In genomic region chr5:114356936-114357751, GRCm38 (mm10) we compare ENCODE assay signal across 8 mouse cellular contexts. TPM values are rescaled to one million over a fixed set of nuclear protein-coding genes. Genes with fewer than 3 reads are reported as not detected.
DNase-seq lines count a peak whose midpoint lies in the region; ATAC-seq and TF ChIP-seq lines count a peak whose summit lies in the region.

No protein-coding gene starts in this region.

- H3K9me3 ChIP-seq in heart, embryonic 16.5 days (replicated peaks; ENCODE audit: control insufficient read depth, low read length) = no peaks in the 10 kb centered on the region
- H3K9me3 ChIP-seq in limb, embryonic 10.5 days (replicated peaks) = no peaks in the 10 kb centered on the region

- H3ac ChIP-seq in myocyte (ENCODE audit: control insufficient read depth, insufficient read length) = peak overlapping the region; percentile 7

- WGBS in heart, embryonic 16.5 days = 45% methylated on average over 23 of the region's 23 CpGs
- 61% methylated on average over 23 of the region's 23 CpGs for WGBS in limb, embryonic 10.5 days

- ATAC-seq in heart, embryonic 16.5 days (replicated peaks; ENCODE audit: extremely low read depth, insufficient read depth, low FRiP score) = peak; percentile 80

- no peaks in the 10 kb centered on the region for H3K79me2 ChIP-seq in myocyte (ENCODE audit: control insufficient read depth, insufficient read depth)

- H3K9ac ChIP-seq in heart, embryonic 16.5 days (ENCODE audit: low read length) = peak overlapping the region; percentile 44

- no peaks in the 10 kb centered on the region for H3K27me3 ChIP-seq in heart, embryonic 16.5 days (ENCODE audit: control insufficient read depth, insufficient read depth, low read length)
- H3K27me3 ChIP-seq in limb, embryonic 10.5 days (ENCODE audit: low read depth, poor library complexity, severe bottlenecking) = no peaks in the 10 kb centered on the region
- no peaks in the 10 kb centered on the region for H3K27me3 ChIP-seq in myocyte (ENCODE audit: control insufficient read depth, insufficient read depth, insufficient read length)

- DNase-seq in layer of hippocampus, adult 11-12 months (ENCODE audit: low spot score) = peak; percentile 58
- DNase-seq in layer of hippocampus, adult 9-10 months (ENCODE audit: low spot score) = no peak
- DNase-seq in embryo, embryonic 10 days (ENCODE audit: low spot score) = peak; percentile 55
- DNase-seq in limb, embryonic 10.5 days (ENCODE audit: low spot score) = no peak
- DNase-seq in cerebellum, postnatal 25 days = no peak
- DNase-seq in thymus, postnatal 14 days = no peak

- TF ChIP-seq POLR2A in myocyte (IDR thresholded peaks at IDR 0.05; ENCODE audit: insufficient read length, low read depth) = no peak

- peaks cover 14% of the 10 kb centered on the region for H3K4me1 ChIP-seq in heart, embryonic 16.5 days (ENCODE audit: control insufficient read depth, insufficient read depth, low read length)
- H3K4me1 ChIP-seq in limb, embryonic 10.5 days = peaks cover 38% of the 10 kb centered on the region

- peaks cover 8% of the 10 kb centered on the region for H3K36me3 ChIP-seq in heart, embryonic 16.5 days (ENCODE audit: control insufficient read depth, insufficient read depth)
- H3K36me3 ChIP-seq in limb, embryonic 10.5 days = peaks cover 36% of the 10 kb centered on the region
- no peaks in the 10 kb centered on the region for H3K36me3 ChIP-seq in myocyte (ENCODE audit: control insufficient read depth, insufficient read depth)

- H3K27ac ChIP-seq in heart, embryonic 16.5 days (ENCODE audit: low read length) = peak overlapping the region; percentile 89
- H3K27ac ChIP-seq in limb, embryonic 10.5 days = peak overlapping the region; percentile 71

- H3K4me3 ChIP-seq in heart, embryonic 16.5 days (ENCODE audit: low read length) = peak overlapping the region; percentile 31
- peak overlapping the region; percentile 24; the same call in 1 of the 2 replicates for H3K4me3 ChIP-seq in limb, embryonic 10.5 days
- H3K4me3 ChIP-seq in myocyte = peak overlapping the region; percentile 10

- peak overlapping the region; percentile 53 for H3K4me2 ChIP-seq in heart, embryonic 16.5 days (ENCODE audit: low read depth, low read length)
- H3K4me2 ChIP-seq in myocyte (ENCODE audit: low read depth) = peak overlapping the region; percentile 87

TF ChIP-seq in myocyte, 11 proteins besides CTCF, POLR2A, EP300 and RAD21:
- peak; percentile 12 for TF ChIP-seq POLR2AphosphoS2 (IDR thresholded peaks at IDR 0.05; ENCODE audit: insufficient read length, low read depth)
- peak in 1 of 3 experiments; percentile 56 for TF ChIP-seq MYOG (IDR thresholded peaks at IDR 0.05; ENCODE audit: control insufficient read depth in 1 of 3, insufficient read depth in 1 of 3, insufficient read length in 2 of 3, low read depth in 2 of 3)
- no peak for TF ChIP-seq TCF3 (IDR thresholded peaks at IDR 0.05; ENCODE audit: insufficient read length, low read depth)
- TF ChIP-seq MAX (IDR thresholded peaks at IDR 0.05; ENCODE audit: low read depth) = no peak
- TF ChIP-seq USF1 (IDR thresholded peaks at IDR 0.05; ENCODE audit: low read depth) = peak; percentile 95
- TF ChIP-seq MYOD1 (IDR thresholded peaks at IDR 0.05; ENCODE audit: control insufficient read depth in 1 of 3, insufficient read length in 2 of 3, low read depth in 2 of 3) = peak in 2 of 3 experiments; percentile 74 to 76

RNA-seq across cellular contexts. Expression of gene Kctd10, which starts 23.2 kb away (rescaled TPM):
- 112 and 119 TPM in 2 replicates for polyA plus RNA-seq in heart, embryonic 16.5 days (2015; fragmentation: Nextera tagmentation; extraction: Ambion mirVana)
- polyA plus RNA-seq in limb, embryonic 10.5 days (2016; fragmentation: Nextera tagmentation; extraction: Ambion mirVana) = 99.9 and 103 TPM in 2 replicates
- 84.1 TPM for polyA plus RNA-seq in myocyte (2012; fragmentation: generic; extraction: Trizol)

RNA-seq across cellular contexts. Expression of gene Ube3b, which starts 23.3 kb away (rescaled TPM):
- polyA plus RNA-seq in heart, embryonic 16.5 days (2015; fragmentation: Nextera tagmentation; extraction: Ambion mirVana) = 44.2 and 50.9 TPM in 2 replicates
- polyA plus RNA-seq in limb, embryonic 10.5 days (2016; fragmentation: Nextera tagmentation; extraction: Ambion mirVana) = 54.5 and 59.5 TPM in 2 replicates
- 56.0 TPM for polyA plus RNA-seq in myocyte (2012; fragmentation: generic; extraction: Trizol)

Comparison
In these comparisons a context has a peak if more than half of its experiments do, and no peak if none do; other contexts are left out.
1. DNase-seq: peak in layer of hippocampus, adult 11-12 months (single experiment) and embryo, embryonic 10 days (single experiment); none in layer of hippocampus, adult 9-10 months (single experiment), limb, embryonic 10.5 days (single experiment), cerebellum, postnatal 25 days (0 of 2) and thymus, postnatal 14 days (single experiment).
2. Peak in every context shown above with its lines, with median percentiles within 50 percentile points of each other: H3K4me3 ChIP-seq.